Mouse (Mus musculus) liver, embryonic 15.5 days (tissue): ENCODE measurements around the gene Maml3. TPM values are rescaled to one million over a fixed set of nuclear protein-coding genes. Genes with fewer than 3 reads are reported as not detected.

ENCODE experiments used
- ATAC-seq: fragments of 200-750 bp; cut with Nextera tagmentation; 2 replicates; pipeline ENCODE4 v1.8.0; 2017; ENCODE audit warnings: moderate number of reproducible peaks, mild to moderate bottlenecking, moderate library complexity; ENCODE audit not compliant: insufficient read depth
- H3K27ac ChIP-seq: fragments of 300-500 bp; sonication (generic); replicated peaks from 2 replicates; pipeline ENCODE4 v1.5.1; 2015; ENCODE audit warnings: mild to moderate bottlenecking, inconsistent platforms
- H3K27me3 ChIP-seq: fragments of 300-500 bp; sonication (generic); 2 replicates; pipeline ENCODE4 v1.6.1; 2015; ENCODE audit warnings: mild to moderate bottlenecking, inconsistent platforms
- H3K36me3 ChIP-seq: fragments of 300-500 bp; sonication (generic); replicated peaks from 2 replicates; pipeline ENCODE4 v1.6.1; 2015; ENCODE audit warnings: moderate library complexity, mild to moderate bottlenecking, inconsistent platforms
- H3K4me1 ChIP-seq: fragments of 300-500 bp; sonication (generic); replicated peaks from 2 replicates; pipeline ENCODE4 v1.6.1; 2015; ENCODE audit warnings: inconsistent platforms
- H3K4me2 ChIP-seq: fragments of 300-500 bp; sonication (generic); 2 replicates; pipeline ENCODE4 v1.6.1; 2015; ENCODE audit warnings: moderate library complexity, mild to moderate bottlenecking, inconsistent platforms
- H3K4me3 ChIP-seq: fragments of 300-500 bp; sonication (generic); replicated peaks from 2 replicates; pipeline ENCODE4 v1.5.1; 2015; ENCODE audit warnings: mild to moderate bottlenecking, inconsistent platforms
- H3K9ac ChIP-seq: fragments of 300-500 bp; sonication (generic); 2 replicates; pipeline ENCODE4 v1.6.1; 2015; ENCODE audit warnings: moderate library complexity, mild to moderate bottlenecking, inconsistent platforms
- H3K9me3 ChIP-seq: fragments of 300-500 bp; sonication (generic); replicated peaks from 2 replicates; pipeline ENCODE4 v1.6.1; 2016; ENCODE audit warnings: inconsistent platforms
- WGBS: fragments of 180-500 bp; shearing (Covaris S2); methylation state at CpG from one replicate; pipeline ENCODE4 v1.1.7; 2015; ENCODE audit warnings: mixed read lengths; ENCODE audit not compliant: insufficient replicate concordance; 5-methylcytosine and 5-hydroxymethylcytosine counted together
- polyA plus RNA-seq: library from polyadenylated mRNA; unstranded; fragments of >200 nt; fragmentation: Nextera tagmentation; extraction: Ambion mirVana; gene quantifications from 2 replicates; pipeline ENCODE4 v1.2.1, GENCODE M21; 2015

Gene Maml3
- polyA plus RNA-seq, 1 experiment from 2014 or later: 0.73 TPM

DNA sequence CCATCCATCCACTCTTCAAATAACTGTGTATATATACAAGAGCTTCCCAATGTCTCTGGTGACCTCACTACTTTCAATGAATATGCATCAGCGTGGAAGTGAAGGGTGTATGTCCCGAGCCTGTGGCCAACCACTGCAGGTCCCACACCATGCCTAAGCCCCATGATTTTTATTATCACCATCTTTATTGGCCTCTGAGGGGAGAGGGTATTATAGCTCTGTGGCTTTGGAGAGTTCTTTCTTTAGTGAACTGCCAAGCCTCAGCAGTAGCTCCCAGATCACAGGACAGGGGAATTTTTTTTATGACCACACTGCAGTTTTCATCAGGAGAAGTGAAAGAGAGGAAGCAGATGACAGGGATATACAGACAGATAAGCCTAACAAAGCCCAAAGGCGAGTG is 326.7 kb downstream of the Maml3 start:
- no peak for ATAC-seq
- no peak overlapping the region for H3K27ac ChIP-seq

DNA sequence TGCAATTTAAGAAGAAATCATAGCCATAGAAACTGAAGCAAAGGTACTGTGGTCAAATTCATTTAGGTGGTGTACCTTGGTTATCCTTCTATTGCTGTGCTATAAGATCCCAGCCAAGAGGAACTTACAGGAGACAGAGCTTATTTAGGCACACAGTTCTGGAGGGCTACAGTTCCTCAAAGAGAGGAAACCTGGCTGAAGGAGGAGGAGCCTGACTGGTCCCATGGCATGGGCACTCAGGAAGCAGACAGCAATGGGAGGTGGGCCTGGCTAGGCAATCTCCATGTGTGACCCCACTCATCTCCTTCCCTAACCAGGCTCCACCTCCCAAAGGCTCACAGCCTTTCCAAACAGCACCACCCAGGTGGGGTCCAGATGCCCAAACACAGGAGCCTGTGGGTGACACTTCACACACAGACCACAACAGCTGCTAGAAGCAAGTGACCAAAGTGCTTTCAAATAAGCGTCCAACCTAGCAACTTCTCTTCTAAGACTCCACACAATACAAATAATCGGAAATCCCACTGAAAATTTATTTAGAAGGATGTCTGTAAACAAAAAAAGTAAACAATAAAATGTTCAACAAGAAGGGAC is 328.8 kb downstream of the Maml3 start:
- WGBS: 61% methylated on average over 2 of the region's 2 CpGs
- H3K4me1 ChIP-seq: no peaks in the 10 kb centered on the region
- H3K27me3 ChIP-seq: no peaks in the 10 kb centered on the region
- H3K27ac ChIP-seq: no peak overlapping the region
- H3K4me3 ChIP-seq: no peak overlapping the region
- H3K36me3 ChIP-seq: no peaks in the 10 kb centered on the region
- H3K4me2 ChIP-seq: no peak overlapping the region
- H3K9me3 ChIP-seq: no peaks in the 10 kb centered on the region
- H3K9ac ChIP-seq: no peak overlapping the region
- ATAC-seq: no peak

More for the DNA sequence above, 326.7 kb downstream of the Maml3 start:
- Histone ChIP-seq H3K36me3 (no peaks in the 10 kb centered on the region), H3K4me3 (no peak overlapping the region), H3K4me2 (no peak overlapping the region), H3K9ac (no peak overlapping the region), H3K27me3 (no peaks in the 10 kb centered on the region), H3K9me3 (no peaks in the 10 kb centered on the region), H3K4me1 (no peaks in the 10 kb centered on the region)
- 27% methylated on average over 3 of the region's 3 CpGs for WGBS

DNA sequence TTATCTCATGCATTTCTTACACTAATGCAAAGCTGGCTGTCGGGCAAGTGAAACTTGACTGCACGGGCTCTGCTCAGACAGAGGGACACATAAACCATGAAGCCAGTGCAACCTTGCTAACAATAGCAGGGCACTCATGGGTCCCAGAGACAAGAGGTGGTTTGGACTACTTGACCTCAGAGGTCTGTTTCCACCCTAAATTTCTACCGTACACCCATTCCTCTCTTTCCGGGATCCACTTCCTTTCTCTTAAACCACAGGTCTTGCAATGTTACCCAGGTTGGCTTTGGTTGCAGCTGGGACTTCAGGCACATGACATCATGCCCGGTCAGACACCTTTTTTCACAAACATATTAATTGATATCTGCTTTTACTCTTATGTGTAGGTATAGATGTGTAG is 331.3 kb downstream of the Maml3 start:
- WGBS: 32% methylated on average over 5 of the region's 5 CpGs

DNA sequence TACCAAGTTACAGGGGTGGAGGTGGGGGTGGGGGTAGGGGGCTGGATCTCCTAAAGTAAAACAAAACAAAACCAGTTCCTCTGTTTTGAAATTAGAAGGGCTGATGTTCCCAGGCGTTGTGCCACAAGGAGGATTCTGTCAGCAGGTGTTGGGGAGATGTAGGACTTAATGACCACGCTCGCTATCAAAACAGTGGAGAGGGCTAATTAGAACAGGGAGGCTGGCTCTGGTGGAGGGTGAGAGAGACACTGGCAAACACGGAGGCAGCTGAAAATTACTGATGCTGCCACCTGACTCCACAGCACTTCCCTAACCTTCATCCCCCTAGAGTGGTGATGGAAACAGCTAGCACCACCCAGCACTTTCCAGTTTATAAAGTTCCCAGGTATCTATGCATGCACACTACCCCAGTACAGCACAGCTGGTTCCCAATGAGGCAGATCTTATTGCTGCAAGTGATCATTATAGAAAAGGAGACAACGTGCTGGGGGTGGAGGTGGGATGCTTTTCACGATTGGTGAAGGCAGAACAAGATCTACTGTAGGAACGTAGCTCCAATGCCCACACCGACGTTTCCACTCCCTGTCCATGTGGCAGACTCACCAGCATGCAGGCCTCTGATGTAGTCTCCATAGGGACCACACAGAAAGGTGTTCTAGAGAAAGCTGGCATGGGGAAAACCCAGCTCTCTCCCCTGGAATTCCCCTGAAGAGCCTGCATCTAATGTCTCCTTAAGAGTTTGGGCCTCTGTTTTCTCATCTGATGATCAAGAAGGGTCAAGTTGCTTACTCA is 332.8 kb downstream of the Maml3 start:
- no peaks in the 10 kb centered on the region for H3K27me3 ChIP-seq
- no peaks in the 10 kb centered on the region for H3K9me3 ChIP-seq
- 69% methylated on average over 9 of the region's 9 CpGs for WGBS
- no peak overlapping the region for H3K27ac ChIP-seq
- H3K4me3 ChIP-seq: no peak overlapping the region
- no peak overlapping the region for H3K9ac ChIP-seq
- H3K4me2 ChIP-seq: no peak overlapping the region
- no peak for ATAC-seq
- no peaks in the 10 kb centered on the region for H3K4me1 ChIP-seq
- no peaks in the 10 kb centered on the region for H3K36me3 ChIP-seq

More for the DNA sequence above, 331.3 kb downstream of the Maml3 start:
- Histone ChIP-seq H3K9me3 (no peaks in the 10 kb centered on the region), H3K9ac (no peak overlapping the region), H3K4me3 (no peak overlapping the region), H3K27me3 (no peaks in the 10 kb centered on the region), H3K4me1 (no peaks in the 10 kb centered on the region), H3K27ac (no peak overlapping the region), H3K4me2 (no peak overlapping the region), H3K36me3 (no peaks in the 10 kb centered on the region)
- ATAC-seq: no peak

DNA sequence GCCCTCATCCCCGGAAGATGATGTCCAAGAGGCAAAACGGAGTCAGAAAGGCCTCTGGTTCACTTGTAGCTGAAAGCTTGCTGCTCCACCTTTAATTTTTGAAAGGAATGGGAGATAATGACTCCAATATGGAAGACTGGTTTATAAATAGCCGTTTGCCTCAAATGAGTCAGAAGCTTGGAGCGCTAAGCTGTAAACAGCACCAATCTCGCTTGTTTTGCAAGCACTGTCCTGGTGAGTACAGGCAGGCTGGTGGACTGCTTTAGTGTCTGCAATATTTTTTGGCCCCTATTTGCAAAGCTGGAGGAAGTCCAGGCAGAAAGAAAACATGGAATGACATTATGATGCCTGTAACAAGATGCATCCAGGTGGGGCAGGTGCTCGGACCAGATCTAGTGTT is 335.7 kb downstream of the Maml3 start:
- H3K4me2 ChIP-seq: no peak overlapping the region
- H3K4me3 ChIP-seq: no peak overlapping the region
- no peak for ATAC-seq
- H3K27me3 ChIP-seq: no peaks in the 10 kb centered on the region
- WGBS: 74% methylated on average over 6 of the region's 6 CpGs
- H3K27ac ChIP-seq: no peak overlapping the region
- no peaks in the 10 kb centered on the region for H3K4me1 ChIP-seq
- H3K9me3 ChIP-seq: no peaks in the 10 kb centered on the region
- H3K36me3 ChIP-seq: no peaks in the 10 kb centered on the region
- no peak overlapping the region for H3K9ac ChIP-seq

DNA sequence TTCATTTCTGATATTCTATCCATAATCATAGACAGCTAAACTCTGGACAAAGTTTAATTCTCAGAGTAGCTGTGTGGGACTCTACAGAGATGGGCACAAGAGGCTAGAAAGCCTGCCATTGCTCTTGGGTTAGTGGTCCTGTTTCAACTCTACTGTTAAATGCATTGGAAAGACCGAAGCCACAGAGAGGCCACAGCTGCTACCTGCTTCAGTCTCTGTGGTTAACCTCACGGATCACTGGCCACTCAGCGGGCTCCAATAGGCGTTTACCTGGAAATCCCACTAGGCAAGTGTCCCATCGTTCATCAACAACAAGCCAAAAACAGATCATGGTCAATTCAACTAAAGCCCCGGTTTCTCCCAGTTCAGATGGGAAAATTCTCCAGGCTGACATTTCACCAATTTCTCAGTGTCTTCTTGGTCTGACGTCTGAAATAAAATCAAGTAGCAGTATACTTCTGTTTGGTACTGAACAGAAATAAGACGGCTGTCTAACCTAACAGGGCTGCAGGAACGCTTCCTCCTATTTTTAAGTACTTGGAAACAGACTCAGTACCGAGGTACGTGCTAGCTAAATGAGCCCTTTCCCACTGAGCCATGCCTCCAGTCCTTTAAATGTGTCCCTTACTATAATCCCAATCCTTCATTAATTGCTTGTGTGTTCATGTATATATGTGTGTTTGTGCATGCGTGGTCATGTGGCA is 339.5 kb downstream of the Maml3 start:
- Histone ChIP-seq H3K36me3 (no peaks in the 10 kb centered on the region), H3K27ac (no peak overlapping the region), H3K4me2 (no peak overlapping the region), H3K9ac (no peak overlapping the region), H3K4me3 (no peak overlapping the region), H3K4me1 (no peaks in the 10 kb centered on the region), H3K27me3 (no peaks in the 10 kb centered on the region), H3K9me3 (no peaks in the 10 kb centered on the region)
- WGBS: 37% methylated on average over 12 of the region's 12 CpGs
- ATAC-seq: no peak

DNA sequence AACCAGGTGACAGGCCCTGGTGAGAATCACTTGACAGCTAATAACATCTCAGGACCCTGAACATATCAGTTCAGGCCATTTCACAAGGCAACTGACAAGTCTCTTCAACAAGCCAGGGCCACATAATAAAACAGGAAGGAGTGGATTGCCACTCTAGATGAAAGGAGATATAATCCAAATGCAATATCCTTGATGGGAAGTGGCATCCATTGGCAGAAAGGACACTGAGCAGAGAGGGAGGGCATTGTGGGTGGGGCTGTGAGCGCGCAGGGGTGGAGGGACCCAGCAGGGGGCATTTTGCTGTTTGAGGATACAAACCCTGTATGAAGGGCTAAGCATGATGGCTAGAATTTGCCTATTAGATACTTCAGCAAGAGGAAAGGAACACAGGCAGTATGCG is 340.7 kb downstream of the Maml3 start:
- Histone ChIP-seq H3K27ac (no peak overlapping the region), H3K4me2 (no peak overlapping the region), H3K27me3 (no peaks in the 10 kb centered on the region), H3K4me1 (no peaks in the 10 kb centered on the region), H3K9ac (no peak overlapping the region), H3K9me3 (no peaks in the 10 kb centered on the region), H3K36me3 (no peaks in the 10 kb centered on the region), H3K4me3 (no peak overlapping the region)
- no peak for ATAC-seq
- 75% methylated on average over 3 of the region's 3 CpGs for WGBS

DNA sequence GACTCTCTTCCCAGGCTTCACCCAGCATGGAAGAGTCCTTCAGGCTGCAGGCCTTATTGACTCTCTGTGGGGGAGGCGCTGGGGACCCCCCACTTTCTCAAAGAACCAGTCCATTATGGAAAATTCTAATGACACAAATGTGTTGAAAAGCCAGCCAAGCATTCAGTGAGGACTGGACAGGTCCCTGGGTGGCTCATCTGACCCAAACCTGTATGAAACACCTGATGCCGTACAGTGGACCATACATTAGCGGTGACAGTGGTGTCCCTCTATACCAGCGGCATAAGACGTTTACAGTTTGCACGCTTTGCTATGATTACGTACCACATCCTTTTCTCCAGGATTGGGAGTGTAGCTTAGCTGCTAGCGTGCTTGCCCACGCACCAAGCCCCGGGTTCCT is 342.0 kb downstream of the Maml3 start:
- no peaks in the 10 kb centered on the region for H3K9me3 ChIP-seq
- no peak for ATAC-seq
- no peak overlapping the region for H3K4me3 ChIP-seq
- no peak overlapping the region for H3K4me2 ChIP-seq
- H3K4me1 ChIP-seq: no peaks in the 10 kb centered on the region
- H3K27ac ChIP-seq: no peak overlapping the region
- 82% methylated on average over 10 of the region's 10 CpGs for WGBS
- H3K27me3 ChIP-seq: no peaks in the 10 kb centered on the region
- no peak overlapping the region for H3K9ac ChIP-seq
- no peaks in the 10 kb centered on the region for H3K36me3 ChIP-seq

DNA sequence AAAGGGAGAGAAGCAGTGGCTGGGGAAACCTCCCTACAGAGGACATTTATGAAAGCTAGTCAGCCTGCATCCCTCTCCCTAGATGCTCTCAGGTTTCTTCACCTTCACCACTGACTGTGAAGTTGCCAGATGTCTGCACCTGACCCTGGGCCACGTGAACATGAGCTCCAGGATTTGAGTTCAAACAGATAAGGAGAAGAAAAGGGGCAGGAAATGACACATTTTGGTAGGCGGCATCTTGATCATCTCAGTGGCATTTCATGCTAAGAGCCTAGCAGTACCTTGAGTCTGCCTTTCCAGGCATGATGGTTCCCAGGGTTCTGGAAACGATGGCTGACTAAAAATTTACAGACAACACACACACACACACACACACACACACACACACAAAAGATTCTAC is 345.3 kb downstream of the Maml3 start:
- Histone ChIP-seq H3K4me2 (no peak overlapping the region), H3K9ac (no peak overlapping the region), H3K4me3 (no peak overlapping the region), H3K36me3 (no peaks in the 10 kb centered on the region), H3K9me3 (no peaks in the 10 kb centered on the region), H3K4me1 (no peaks in the 10 kb centered on the region), H3K27ac (no peak overlapping the region), H3K27me3 (no peaks in the 10 kb centered on the region)
- 45% methylated on average over 3 of the region's 3 CpGs for WGBS
- ATAC-seq: no peak

DNA sequence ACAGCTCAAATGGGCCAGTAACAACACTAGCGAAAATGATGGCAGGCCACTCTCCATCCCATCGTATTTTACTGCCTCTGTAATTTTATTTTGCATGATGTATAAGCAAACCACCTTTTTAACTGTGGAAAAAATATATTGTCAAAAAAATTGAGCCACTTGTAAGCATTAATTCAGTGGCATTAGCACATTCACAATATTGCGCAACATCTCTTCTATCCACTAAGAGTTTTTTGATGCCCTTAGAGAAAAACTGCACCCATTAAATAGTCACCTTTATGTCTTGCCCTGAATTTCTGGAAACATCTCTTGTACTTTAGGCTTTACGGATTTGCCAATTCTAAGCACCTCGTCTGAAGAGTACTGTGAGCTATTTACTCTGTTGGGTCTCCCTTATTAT is 347.8 kb downstream of the Maml3 start:
- no peaks in the 10 kb centered on the region for H3K27me3 ChIP-seq
- no peaks in the 10 kb centered on the region for H3K4me1 ChIP-seq
- H3K36me3 ChIP-seq: no peaks in the 10 kb centered on the region
- no peak overlapping the region for H3K9ac ChIP-seq
- H3K4me3 ChIP-seq: no peak overlapping the region
- H3K9me3 ChIP-seq: no peaks in the 10 kb centered on the region
- 81% methylated on average over 5 of the region's 5 CpGs for WGBS
- no peak for ATAC-seq
- no peak overlapping the region for H3K4me2 ChIP-seq
- H3K27ac ChIP-seq: no peak overlapping the region

DNA sequence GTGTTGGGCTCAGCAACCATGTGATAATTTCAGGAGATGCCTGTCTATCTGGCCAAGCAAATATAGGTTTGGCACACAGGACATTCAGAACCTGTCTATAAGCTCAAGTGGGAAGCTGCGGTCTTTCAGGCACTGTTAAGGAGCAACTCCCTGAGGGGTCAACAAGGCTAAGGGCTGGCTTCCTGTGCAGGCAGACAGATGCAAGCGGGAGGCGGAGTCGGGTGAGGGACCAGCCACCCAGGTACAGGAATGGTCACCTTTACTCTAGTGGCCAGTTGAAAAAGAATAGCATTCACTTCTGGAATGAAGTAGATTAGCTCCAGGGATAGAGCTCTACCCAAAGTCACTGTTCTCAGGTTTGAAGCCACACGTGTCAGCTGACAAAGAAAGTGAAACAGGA is 348.6 kb downstream of the Maml3 start:
- Histone ChIP-seq H3K36me3 (no peaks in the 10 kb centered on the region), H3K27me3 (no peaks in the 10 kb centered on the region), H3K27ac (no peak overlapping the region), H3K4me3 (no peak overlapping the region), H3K4me1 (peaks cover 2% of the 10 kb centered on the region; the same call in 1 of the 2 replicates), H3K9me3 (no peaks in the 10 kb centered on the region), H3K4me2 (no peak overlapping the region), H3K9ac (no peak overlapping the region)
- WGBS: 53% methylated on average over 5 of the region's 5 CpGs
- no peak for ATAC-seq
